Mouse (Mus musculus) ES-CJ7 (cell line): ENCODE measurements around the gene Zfp830.
A peak's percentile ranks its signal among the peaks of the same experiment; 100 is the strongest.

Source experiments
- DNase-seq: peaks from one replicate; pipeline ENCODE4 v3.0.0; 2011; ENCODE audit warnings: low read depth, low spot score

The Zfp830 gene

DNA sequence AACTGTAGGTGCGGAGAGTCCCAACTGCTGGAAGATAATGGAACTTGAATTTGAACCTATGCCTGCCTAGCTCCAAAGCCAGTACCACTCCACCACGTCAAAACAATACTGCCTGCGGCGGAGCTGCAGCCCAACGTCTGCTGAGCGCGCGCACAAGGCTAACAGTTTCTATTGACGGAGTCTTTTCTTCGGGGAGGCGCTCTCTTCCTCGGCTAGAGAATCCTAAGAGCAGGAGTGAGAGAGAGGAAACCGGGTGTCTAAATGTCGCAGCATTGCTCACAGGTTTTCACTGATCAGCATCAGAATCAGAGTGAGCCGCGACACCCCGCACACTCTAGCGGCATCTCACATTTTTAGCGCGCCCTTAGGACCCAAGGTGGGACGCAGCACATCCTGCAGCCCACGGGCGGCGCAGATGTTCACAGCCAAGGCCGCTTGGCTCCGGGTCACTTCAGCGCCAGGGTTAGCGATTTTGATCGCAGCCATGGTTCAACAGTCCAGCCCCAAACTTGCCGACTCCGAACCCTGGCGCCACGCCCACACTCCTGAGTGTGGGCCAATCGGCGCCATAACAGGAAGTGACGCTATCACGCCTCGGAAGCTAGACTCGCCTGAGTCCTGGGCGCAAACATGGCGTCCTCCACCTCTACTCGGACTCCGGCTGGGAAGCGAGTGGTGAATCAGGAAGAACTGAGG lies at the start of gene Zfp830, which contains the start of gene Cct6b:
Gene Zfp830 (plus strand): TSS at position 604 of the 696 bp plus-strand sequence.
Gene Cct6b (minus strand): TSS at position 580 of the 696 bp plus-strand sequence.
- DNase-seq = peak; percentile 95

DNA sequence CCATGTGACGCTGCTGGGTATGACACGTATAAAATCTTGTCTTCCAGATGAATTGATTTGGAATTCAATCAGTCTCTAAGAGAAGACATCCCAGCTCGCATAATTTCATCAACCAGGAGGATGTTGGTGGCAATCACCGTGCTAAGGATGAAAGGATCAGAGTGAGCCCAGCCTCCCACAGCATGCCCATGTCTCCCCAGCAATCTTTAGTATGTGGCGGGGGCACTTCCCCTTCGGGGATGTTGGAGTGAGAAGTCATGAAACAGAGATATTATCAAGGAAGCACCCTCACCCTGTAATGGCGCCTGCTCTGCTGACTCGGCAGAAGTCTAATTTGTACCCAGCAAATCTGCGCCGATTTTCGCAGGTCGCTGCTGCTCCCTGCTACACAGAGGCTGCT lies 44.9 kb upstream of the Zfp830 start:
- no peak for DNase-seq

DNA sequence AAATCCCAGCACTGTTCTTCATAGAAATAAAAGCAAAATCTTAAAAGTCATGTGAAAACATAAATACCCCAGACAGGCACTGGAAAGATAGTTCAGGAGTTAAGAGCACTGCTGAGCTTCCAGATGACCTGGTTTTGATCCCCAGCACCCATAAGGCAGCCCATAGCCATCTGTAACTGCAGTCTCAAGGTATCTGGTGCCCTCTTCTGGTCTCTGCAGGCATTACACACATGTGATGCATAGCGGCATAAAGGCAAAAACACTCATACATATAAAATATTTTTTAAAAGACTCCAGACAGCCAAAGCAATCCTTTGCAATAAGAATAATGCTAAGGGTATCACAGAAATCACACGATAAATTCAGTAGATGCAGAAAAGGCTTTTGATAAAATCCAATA lies 37.3 kb upstream of the Zfp830 start:
- DNase-seq = peak; percentile 61

DNA sequence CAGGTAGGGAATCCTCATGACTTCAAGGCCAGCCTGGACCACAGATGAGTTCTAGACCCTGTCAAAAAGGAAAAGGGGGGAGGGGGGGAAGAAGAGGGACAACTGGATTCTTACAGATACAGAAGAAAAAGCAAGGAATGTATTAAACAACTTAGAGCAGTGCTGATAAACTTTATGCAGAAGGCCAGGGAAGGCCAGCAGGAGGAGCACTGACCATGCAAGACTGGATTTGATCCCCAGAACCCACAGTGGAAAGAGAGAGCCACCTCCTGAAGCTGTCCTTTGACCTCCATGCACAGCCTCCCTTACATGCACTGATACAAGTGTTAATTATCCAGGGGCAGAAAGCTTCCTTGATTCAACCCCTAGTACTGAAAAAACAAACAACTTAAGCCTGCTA lies 29.9 kb upstream of the Zfp830 start:
- DNase-seq = no peak

DNA sequence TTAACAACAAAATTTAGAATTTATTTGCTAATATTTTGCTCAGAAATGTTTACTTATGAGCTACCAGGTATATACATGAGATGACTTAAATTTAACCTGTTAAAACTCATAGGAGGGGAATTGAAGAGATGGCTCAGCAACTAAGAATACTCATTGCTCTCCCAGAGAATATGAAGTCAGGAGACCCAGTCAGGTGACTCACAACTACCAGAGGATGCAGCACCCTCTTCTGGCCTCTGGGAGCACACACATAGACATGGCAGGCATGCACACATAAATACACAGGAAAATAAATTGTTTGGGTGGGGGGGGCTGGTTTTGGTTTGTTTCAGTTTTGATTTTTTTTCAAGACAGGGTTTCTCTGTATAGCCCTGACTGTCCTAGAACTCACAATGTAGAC lies 25.1 kb upstream of the Zfp830 start:
- DNase-seq = peak; percentile 35

DNA sequence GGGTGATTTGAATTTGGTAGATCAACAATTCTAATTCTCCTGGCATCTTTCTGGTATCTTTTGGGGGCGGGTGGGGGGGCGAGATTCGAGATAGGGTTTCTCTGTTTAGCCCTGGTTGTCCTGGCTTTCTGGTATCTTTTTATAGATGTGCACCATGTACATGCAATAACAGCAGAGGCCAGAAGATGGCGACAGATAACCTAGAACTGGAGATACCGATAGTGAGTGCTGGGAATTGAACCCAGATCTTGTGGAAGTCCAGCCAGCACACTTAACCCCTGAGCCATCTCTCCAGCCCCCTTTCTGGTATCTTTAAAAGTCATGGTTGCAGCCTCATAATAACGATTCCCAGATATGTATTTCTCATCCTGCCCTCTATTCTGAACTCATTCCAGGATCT lies 18.0 kb upstream of the Zfp830 start:
- peak; percentile 76 for DNase-seq

DNA sequence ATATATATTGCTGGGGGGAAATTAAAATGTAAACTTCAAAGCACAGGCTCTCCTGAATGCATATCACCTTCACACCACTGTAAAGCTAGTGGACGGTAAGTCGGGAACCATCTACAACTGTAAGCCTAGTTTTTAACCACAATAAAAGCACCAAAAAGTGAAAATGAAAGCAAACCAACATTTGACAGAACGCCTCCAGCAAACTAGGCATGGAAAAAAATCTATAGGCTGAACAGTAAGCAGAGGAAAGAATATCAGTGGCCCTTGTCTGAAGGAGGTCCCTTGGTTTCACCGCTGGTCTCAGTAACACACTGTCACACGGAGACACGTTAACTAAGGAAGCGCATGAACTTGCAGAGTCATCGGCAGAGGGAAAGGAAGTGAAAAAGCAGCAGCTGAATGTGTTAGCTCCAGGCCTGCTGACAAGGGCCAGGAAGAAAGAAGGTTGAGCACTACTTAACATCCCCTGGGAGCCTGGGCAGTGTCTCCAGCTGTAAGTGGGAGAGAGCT lies 17.2 kb upstream of the Zfp830 start:
- no peak for DNase-seq

DNA sequence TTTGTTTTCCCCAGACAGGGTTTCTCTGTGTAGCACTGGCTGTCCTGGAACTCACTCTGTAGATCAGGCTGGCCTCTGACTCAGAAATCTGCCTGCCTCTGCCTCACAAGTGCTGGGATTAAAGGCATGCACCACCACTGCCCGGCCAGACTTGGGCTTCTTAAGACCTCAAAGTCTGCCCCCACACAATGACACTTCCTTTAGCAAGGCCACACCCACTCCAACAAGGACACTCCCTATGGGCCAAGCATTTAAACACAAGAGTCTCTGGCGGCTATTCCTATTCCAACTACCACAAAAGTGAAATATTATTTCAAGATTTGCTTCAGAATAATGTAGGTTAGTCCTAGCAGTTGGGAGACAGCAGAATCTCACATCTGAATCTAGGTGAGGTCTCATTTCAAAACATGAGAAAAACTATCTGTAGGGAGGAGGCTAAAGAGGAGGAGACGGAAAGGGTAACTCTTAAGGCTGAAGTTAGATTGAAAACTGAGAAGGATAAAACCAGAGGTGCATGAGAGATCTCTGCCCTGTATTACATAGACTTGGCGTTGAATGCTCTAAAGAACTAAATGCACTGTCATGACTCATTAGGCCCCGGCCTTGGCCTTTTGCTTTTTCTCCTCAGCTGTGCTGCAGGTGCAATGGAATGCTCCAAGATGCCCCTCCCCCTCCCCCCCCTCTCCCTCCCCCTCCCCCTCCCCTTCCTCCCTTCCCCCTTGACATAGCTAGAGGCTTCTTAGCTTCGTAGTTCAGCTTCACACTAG lies 11.6 kb upstream of the Zfp830 start:
- DNase-seq = peak; percentile 82

DNA sequence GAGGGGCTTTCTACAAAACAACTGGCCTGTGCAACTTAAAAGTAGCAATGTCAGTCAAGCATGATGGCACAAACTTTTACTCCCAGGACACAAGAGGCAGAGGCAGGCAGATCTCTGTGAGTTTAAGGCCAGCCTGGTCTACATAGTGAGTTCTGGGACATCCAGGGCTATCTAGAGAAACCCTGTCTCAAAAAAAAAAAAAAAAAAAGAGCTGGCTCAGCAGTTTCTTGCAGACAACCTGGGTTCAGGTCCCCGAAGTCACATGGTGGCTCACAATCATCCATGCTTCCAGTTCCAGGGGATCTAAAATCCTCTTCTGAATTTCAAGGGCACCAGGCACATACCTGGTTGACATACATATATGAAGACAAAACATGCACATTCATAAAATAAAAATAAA lies 8.2 kb upstream of the Zfp830 start:
- DNase-seq = no peak

DNA sequence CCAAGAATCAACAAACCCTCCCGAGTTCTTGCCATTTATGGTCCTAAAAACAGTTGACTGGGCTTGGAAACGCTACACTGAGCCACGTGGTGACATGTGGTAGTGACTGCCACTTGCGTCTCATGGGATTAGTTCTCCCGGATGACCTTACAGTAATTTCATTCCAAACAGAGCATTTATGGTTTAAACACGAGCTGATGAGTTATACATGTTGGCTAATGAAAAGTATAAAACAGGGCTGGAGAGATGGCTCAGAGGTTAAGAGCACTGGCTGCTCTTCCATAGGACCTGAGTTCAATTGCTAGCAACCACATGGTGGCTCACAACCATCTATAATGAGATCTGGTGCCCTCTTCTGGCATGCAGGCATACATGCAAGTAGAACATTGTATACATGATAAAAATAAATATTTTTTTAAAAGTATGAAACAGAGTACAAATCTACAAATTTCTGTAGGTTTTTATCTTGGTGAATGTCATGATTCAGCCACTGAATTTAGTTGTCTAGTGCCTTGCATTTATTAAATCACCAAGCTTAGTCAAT lies 1.8 kb upstream of the Zfp830 start:
- peak; percentile 63 for DNase-seq

DNA sequence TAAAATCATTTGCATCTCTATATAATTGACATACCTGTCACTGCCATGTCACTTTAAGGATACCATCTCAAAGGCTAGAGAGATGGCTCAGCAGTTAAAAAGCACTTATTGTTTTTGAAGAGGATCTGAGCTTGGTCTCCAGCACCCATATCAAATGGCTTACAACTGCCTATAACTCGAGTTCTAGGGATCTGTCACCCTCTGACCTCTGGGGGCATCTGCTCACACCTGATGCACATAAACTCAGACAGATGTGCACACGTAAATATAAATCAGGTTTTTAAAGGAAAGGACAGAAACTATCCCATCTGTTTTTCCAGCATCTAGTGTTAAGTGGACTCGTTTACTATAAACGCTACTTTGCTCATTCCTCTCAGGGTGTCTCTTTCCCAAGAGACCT lies 884 bp upstream of the Zfp830 start:
- no peak for DNase-seq

DNA sequence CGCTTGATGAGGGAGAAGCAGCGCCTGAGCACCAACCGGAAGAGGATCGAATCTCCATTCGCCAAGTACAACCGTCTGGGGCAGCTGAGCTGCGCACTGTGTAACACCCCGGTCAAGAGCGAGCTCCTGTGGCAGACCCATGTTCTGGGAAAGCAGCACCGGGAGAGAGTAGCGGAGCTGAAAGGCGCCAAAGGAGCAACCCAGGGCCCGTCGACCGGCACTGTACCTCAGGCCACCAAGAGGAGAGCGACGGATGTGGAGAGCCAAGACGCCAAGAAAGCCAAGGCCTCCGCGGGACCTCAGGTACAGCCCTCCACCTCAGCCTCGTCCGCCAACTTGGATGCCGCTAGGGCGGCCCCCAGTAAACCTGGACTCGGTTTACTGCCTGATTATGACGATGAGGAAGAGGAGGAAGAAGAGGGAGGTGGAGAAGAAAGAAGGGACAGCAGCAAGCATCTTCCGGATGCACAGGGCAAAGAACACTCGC lies 336 bp downstream of the Zfp830 start:
- no peak for DNase-seq

DNA sequence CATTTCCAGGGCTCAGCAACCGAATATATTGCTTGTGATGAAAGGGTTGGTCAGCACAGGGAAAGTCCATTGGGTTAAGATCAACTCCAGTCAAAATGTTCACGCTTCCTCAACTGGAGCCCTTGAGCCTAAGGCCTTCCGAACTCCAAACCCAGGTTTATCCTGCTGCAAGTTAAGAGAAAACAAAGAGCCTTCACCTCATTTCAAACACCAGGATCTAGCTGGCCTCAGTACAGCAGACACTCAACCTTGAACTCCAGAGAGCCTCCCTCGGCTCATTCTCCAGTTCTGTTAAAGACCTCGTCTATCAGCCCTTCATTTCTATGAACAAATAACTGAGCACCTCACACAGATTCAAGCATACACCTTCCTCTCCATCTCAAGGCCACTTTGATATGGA lies 16.0 kb downstream of the Zfp830 start:
- peak; percentile 30 for DNase-seq

DNA sequence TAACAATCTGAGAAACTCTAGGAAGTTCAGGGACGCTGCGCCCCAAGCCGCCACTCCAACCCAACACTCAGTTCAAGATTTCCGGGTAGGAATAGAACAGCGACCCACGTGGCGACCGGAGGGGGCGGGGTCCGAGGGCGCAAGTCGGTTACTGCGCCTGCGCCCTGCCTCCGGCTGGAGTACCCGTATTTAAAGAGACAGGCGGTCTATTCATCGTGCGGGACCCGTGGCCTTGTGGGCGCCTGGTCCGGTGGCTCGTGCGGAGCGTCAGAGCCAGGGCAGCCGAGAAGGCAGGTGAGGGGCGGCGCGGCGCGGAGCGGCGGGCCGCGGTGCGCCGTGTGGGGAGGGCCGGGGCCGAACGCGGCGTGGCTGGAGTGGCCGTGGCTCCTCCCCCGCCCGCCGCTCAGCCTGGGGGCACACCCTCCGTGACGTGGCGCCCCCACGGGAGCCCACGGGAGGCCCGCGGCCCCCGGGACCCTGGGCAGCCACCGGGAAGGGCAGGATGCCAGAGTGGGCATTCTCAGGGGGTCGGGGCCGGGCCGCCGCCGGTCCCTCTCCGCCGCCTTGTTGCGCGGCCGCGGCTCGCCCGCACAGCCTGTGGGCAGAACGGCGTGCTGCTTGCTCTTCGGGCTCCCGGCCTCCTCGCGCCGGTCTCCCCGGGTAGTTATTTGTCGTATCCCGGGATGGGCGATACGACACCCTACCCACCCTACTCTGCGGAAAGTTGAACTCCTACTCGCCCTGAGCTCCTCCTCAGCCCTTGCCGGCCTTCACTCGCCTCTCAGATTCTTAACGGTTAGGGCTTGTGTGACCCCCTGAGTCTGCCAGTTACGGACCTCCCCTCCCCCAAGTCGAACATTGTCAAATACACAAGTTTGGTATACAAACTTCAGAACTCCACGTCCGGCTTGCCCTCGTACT lies 17.1 kb downstream of the Zfp830 start, which contains the start of gene Lig3:
Gene Lig3 (plus strand): TSS at position 126 of the 921 bp plus-strand sequence.
- DNase-seq = peak; percentile 94

DNA sequence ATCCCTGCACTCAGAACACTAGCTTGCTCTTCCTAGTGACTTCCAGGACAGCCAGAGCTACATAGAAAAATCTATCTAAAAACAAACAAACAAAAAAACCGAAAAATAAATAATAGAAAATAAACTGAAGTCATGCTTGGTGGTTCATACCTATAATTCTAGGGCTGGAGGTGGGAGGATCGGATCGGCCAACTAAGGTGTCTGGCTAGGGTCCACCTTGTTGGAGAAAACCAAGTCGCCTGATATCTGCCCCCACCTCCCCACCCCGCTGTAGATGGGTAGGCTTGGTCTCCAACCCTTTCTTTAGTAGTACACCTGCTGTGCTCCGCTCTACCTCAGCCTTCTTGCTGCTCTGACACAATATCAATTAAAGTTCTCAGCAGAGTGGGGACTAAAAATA lies 18.1 kb downstream of the Zfp830 start:
- DNase-seq = no peak

DNA sequence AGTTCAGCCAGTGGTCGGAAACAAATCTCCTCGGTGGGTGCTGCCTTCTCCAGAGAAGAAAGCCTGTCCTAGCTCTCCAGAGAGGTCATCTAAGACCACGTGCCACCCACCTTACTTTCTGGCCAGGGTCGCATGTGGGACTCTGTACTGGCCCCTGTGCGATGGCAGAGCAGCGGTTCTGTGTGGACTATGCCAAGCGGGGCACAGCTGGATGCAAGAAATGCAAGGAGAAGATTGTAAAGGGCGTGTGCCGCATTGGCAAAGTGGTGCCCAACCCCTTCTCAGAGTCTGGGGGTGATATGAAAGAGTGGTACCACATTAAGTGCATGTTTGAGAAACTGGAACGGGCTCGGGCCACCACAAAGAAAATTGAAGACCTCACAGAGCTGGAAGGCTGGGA lies 19.3 kb downstream of the Zfp830 start:
- no peak for DNase-seq

DNA sequence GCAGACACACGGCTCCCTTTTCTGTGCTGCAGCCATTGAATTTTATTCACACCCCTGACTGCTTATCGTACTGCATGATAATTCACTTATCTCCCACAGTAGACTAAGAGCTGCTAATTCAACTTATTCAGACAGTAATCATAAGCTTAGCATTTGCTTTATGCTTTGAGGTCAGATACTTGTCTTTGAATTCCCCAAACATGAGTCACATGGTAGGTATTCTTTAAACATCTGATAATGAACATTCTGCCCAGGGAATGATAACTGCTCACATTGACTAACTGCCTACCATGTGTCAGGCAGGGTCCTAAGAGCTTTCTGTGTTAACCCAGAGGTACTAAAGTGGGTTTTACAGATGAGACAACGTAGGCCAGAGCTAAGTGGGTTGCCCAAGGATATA lies 42.5 kb downstream of the Zfp830 start:
- no peak for DNase-seq

DNA sequence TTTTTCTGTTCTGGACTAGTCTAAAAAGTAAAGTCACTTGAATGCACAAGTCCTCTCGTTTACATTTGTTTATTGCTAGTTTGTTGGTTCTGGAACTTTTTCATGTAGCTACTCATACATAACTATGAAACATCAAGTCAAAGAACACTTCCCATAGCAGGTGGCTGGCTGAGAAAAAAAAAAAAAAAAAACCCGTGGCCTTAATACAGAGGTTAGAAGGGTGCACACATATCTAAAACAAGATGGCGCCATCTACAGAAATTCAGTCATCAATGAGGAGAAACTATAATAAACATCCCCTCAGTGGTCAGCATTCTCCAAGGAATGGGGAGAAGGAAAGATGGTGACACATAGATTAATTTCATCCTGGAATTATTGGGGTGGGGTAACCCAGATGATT lies 43.2 kb downstream of the Zfp830 start:
- DNase-seq = no peak

DNA sequence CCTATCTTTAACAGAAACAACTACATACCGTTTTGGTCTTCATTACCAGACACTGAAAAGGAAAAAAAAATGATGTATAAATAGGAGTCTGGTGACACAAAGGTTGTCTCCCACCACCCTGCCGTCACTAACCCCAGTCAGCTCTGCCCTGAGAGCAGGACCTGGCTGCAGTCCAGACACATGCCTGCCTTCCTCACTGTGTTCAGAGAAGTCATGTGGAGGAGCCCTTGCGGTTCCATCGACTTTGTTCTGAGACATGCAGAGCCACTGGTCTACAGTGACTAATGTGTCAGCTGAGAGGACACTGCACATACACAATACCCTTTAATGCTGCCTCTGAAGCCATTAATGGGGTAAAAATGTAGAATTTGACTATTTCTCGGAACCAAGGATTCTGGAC lies 44.3 kb downstream of the Zfp830 start:
- DNase-seq = no peak
